Mouse (Mus musculus): ENCODE measurements around the gene Map4k3.

The Map4k3 gene

DNA sequence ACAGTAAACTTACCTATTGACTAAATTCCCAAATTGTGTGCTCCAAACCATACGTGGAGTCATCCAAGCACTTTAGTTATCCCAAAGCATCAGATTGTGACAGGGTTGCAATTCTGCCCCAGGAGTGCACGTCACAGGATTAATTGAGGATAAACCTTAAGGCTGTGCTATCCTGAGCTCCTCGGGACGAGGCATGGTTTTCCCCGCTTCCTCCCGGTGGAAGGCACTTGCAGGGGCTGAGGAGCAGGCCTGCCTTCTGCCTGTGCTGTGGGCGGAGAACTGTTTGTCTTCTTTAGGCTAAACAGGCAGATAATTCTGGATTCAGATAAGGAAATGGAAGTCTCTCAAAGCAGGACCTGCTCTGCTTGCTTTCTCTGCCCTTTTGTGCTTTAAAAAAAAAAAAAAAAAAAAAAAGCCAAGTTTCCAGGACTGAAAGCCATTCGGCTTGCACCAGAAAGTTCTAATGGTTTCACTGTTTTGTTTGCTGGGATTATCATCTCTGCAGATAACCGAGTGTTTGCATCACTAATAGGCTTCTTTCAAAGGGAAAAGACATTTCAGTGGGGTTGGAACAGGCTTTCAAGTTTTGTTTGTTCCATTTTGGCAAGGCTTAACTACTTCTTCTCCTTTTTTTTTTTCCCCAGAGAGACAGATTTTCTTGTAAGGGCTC lies 930 bp upstream of the Map4k3 start:
- no peak for DNase-seq (ENCODE audit: low read depth)

DNA sequence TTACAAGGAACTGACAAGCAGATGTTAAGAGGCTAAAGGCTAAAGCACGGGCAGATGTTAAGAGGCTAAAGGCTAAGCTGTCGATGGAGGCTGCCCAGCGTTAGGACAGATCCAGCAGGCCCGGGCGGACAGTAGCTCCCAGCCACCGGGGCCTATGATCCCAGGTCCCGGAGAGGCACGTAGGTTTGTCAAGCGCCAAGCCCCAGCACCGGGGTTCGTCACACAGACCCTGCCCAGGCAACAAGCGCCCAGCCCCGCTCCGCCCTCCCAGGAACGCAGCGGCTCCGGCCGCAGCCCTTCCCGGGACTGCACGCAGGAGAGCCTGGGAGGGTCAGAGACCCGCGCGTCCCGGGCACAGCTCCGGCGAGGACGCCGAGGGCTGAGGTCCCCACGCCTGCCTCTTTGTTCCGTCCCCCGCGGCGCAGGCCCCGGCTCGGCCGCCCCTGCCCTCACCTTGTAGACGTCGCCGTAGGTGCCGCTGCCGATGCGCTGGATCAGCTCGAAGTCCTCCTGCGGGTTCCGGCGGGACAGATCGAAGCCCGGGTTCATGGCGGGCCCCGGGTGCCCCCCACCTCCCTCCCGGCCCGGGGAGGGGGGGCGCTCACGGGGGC lies 839 bp downstream of the Map4k3 start:
- DNase-seq (ENCODE audit: low read depth) = no peak

DNA sequence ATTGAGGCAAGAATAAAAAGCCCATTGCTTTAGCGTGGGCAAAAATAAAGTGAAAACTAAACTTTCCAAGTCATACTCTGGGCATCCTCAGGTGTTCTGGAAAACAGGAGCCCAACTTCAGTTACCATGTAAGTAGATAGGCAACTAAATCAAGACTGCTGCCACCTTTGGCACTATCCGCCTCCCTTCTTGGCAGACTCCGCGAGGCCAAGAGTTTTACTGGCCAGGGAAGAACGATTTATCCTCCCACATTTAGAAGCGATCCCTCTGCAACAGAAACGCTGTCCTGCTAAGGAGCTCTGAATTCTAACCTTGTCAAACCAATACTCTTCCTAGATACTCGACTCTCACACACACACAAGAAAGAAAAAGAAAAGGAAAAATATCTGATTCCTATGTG lies 1.5 kb downstream of the Map4k3 start:
- DNase-seq (ENCODE audit: low read depth) = no peak

DNA sequence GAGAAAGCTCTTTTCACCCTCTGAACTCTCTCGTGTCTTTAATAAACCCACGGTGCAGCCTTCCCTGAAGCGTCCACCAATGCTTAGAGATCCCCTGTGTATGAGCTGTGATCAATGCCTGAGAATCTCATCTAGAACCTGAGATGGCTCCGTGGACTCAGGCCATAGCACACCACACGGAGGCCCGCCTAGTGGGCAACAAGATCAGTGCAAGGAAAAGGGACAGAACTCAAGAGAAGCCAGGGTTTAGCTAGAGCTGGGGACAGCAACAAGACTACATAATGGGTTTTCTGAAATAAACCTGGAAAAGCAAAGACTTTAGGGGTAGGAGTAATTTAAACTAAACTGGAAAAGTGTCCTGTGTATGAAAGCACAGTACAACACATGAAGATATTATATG lies 5.2 kb downstream of the Map4k3 start:
- DNase-seq (ENCODE audit: low read depth) = no peak

DNA sequence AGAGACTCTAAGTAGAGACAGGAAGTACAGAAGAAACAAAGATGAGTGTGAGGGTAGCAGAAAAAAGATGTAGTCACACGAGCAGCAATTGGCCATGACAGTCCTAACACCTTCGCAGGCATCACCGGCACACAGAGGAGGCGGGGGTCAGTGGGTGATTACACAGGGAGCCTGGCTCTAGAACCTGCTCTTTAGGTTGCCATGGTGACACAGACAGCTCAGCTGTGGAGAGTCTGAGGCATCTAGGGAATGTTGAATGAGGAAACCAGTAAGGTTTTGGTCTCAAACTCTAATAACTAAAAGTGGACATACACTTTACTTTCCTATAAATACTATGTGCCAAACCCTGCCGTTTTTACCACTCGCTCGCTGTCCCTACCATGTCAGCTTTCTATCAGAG lies 6.6 kb downstream of the Map4k3 start:
- DNase-seq (ENCODE audit: low read depth) = no peak

DNA sequence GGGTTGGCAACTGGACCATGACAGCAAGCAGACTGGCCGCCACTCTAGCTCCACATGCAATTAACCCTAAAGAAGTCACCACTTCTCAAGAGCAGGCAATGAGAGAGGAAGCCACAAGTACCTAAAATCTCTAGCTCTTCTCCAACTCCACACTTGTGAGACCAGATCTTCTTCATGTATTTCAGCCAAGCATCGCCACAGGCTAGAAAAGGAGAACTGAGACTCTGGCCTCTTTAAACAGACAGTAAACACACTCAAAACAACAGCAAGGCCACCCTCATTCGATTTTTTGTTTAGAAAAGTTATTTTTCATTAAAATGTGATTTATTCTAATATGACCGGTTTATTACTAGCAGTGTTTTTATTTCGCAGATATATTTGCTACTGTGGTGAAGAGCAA lies 9.0 kb downstream of the Map4k3 start:
- DNase-seq (ENCODE audit: low read depth) = no peak

DNA sequence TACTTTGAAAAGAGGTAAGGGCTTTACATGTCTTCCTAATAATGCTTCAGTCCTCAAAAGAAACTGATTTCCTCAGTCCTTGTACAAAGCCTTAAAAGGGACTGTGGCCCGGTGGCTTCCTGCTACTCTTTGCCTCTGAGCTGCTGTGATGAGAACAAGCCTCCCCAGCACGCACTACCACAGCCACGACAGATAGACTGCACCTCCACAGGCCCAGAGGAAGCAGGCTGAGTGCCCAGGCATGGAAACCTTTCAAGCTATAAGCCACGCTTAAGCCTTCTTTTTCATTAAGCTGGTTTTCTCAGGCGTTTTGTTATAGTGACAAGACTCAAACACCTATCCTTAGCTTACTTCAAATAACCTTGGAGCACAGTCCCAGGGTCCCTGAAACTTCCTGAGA lies 10.0 kb downstream of the Map4k3 start:
- DNase-seq (ENCODE audit: low read depth) = no peak

DNA sequence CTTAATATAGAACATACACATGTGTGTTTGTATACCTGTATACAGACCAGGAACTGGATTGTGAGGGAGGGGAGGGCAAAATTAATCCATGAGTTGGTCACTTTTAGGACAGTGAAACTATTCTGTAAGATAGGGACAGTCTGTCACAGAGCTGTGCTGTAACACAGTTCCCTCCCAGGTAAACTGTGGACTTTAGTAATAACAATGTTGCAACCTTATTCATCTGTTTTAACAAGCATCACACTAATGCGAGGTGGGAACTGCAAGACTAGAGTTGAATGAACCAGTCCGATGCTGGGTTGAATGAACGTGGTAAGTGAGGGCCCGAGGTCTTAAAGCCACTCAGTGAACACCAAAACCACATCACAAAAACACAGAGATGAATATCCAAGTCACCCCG lies 14.7 kb downstream of the Map4k3 start:
- no peak for DNase-seq (ENCODE audit: low read depth)

DNA sequence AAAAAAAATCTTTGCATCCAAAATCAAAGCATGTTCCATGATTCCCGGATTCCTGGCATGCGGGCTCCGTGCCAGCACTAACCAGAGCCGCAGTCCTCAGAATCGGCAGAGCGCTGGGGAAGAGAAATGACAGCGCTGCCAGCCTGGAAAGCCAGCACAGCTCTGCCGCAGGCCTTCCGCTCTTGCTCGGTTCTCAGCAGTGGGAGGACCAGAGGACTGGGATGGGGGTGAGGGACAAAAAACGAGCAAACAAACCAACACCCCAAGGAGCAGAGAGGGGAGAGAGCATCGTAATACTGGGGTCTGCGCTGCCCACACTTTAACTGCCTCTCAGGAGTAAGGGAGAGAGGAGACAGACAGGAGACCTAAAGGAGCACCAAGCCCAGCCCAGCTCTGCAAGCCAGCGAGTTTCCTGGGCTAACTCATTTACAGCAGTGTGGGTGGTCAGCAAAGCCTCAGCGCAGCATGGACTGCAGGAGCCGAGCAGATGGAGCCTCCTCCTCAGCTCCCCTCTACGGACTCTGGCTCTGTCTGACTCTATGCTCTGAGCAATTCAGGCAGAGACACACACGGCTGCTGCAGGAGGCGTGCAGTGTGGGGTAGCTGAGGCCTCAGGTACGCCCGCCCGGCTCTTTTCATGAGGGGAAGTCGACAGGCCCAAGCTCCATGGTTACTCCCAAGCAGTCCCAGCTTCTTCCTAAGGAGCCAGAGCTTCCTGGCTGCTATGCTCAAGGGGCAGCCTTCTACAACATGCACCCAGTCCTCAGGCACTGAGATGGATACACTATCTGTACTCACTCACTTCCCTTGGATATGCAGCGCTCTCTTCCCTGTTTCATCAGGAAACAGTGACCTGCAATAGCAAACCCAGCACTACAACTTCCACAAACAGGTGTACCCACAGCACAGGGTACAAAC lies 18.1 kb downstream of the Map4k3 start:
- no peak for DNase-seq (ENCODE audit: low read depth)

DNA sequence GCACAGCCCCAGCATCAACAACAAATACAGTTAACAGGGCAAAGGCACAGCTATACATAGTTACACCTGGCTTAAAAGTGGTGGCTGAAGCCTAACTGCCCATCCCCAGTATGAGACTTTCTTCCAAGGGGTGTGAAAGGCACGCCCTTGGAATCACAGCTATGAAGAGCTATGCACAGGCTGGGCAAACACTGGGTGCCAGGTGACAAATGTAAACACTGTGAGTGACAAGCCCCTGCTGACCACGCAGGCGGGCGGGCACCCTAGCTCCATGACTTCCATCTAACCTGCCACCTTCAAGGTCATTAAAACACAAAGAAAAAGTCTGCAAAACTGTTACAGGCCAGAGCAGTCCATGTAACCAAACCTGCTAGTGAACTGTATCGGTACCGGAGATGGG lies 19.5 kb downstream of the Map4k3 start:
- DNase-seq (ENCODE audit: low read depth) = no peak

DNA sequence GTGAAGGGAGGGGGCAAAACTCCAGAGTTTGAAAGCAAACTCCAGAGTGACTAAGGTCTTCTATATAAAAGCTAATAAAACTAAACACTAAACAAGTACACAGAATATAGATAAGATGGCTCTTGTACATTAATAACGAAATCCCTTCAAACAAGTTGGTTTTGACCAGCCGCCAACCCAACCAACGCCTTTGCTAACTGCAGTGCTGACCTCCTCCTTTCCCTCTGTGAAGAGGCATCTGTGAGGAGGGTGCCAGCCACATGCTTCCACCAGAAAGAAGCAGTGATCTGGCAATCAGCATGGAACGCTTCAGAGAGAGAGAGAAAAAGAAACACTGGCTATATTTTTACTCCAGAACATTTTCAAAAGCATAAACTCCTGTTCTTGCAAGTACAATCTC lies 21.1 kb downstream of the Map4k3 start:
- DNase-seq (ENCODE audit: low read depth) = no peak

DNA sequence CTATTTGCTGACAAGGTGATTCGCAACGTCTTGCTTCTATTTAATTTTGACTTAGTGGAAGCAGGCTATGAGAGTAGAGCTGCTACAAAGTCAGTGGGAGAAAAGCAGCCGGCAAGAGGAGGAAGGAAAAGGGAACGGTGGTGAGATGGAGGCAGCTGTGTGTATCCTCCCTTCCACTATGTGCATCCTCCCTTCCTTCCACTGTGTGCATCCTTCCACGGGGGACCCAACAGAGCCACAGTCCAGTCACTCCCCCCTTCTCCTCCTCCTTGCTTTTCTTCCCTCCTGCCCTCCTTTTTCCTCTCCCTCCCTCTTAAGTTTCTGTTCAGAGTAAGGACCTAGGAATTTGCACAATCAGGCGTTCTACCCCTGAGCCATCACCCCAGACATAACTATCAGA lies 21.7 kb downstream of the Map4k3 start:
- no peak for DNase-seq (ENCODE audit: low read depth)

DNA sequence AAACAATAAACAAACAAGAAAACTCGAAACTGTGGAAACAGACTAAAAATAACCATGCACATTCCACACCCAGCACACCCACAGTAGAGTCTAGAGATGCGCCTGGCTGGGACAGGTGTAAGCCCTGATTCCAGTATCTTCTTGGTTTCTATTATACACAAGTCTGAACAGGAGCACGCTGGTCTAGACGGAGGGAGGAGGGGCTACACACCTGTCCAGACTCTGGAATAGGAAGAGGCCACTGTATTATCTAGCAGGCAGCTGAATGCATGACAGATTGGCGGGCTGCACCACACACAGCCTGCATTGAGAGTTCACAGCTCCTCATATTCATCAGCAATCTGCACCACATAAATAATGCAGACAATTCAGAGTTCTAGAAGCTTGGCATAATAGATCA lies 26.6 kb downstream of the Map4k3 start:
- DNase-seq (ENCODE audit: low read depth) = no peak

DNA sequence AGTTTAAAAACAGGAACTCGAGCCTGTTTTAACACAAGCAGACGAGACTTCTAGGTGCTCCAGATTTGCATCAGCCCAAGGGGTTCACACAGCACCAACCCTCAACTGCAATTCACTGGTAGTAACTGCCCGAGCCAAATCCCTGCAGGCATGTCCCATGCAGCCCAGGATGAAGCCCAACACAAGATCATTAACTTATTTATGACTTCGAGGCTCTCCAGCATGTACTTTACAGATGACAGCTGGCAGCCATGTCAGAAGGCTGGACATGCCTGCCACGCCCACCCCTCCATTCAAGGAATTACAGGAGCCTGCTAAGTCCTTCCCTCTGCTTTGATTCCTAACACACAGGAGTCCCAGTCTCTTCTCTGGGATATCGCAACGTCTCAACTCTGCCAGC lies 29.4 kb downstream of the Map4k3 start:
- no peak for DNase-seq (ENCODE audit: low read depth)

DNA sequence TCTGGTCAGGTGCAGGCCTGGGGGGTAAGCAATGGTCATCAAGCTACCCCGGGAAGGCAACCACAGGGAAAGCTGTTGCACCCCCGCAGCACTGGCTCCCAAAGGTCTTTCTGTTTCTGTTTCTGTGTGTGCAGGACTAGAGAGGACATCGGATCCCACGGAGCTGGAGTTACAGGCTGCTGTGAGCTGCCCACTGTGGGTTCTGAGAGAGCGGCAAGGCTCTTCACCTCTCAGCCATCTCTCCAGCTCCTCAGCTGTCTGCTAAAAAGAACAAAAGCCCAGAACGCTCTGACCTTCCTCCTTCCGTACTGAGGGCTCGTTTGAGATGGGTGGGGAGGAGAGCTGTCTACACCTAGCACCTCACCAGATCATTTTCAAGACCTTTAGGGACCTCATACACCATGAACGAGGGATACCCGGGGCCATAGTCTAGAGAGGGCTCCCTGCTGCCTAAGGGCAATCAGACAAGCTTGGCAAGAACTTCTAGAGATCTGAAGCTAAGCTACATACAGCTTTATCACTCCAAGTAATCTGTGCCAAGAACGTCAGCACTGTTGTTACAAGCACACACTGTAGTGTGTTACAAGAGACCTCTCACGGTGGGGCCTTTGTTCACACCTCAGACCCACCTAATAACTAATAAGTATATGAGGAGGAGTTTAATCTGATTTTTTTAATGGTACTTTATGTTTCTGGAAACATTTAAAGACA lies 29.9 kb downstream of the Map4k3 start:
- DNase-seq (ENCODE audit: low read depth) = no peak

DNA sequence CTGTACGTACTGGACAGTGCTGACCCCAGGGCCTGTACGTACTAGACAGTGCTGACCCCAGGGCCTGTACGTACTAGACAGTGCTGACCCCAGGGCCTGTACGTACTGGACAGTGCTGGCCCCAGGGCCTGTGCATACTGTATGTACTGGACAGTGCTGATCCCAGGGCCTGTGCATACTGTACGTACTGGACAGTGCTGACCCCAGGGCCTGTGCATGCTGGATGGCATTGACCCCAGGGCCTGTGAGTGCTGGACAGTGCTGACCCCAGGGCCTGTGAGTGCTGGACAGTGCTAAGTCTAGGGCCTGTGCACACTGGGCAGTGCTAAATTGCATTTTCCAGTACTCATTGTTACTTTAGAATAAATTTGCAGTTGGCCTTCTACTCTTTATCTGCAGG lies 31.3 kb downstream of the Map4k3 start:
- DNase-seq (ENCODE audit: low read depth) = no peak

DNA sequence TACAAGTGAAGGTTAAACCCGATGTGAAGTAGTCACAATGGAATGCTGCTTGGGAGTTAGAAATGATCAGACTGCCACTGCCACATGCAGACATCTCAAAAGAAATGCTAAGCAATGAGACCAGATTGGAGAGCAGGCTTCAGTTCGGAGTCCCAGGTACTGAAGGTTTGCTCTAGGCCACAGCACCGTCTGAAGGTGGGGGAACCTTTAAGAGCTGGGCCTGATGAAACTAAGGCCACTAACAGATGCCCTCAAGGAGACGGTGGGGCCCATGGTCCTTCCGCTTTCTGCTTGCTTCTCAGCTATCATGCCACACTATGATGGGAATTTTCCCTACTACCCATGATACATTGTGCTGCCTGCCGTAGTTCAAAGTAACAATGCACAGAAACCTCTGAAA lies 32.1 kb downstream of the Map4k3 start:
- DNase-seq (ENCODE audit: low read depth) = no peak

DNA sequence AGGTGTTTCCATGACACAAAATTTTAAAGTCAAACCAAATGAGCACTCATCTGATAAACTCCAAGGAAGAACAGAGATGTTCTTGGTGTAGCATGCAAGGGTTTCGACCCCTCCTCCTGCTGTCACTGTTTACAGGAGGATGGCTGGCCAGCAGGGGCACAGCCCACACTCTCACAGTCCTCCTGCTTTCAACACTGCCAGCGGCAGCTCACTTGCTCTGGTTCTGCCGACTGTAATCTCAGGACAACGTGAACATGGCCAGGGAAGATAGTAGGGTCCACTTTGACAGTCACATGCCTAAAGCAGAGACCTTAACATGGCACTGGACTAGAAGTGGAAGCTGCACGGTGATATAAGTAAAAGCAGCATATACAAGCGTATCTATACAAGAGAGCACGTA lies 34.6 kb downstream of the Map4k3 start:
- DNase-seq (ENCODE audit: low read depth) = no peak

DNA sequence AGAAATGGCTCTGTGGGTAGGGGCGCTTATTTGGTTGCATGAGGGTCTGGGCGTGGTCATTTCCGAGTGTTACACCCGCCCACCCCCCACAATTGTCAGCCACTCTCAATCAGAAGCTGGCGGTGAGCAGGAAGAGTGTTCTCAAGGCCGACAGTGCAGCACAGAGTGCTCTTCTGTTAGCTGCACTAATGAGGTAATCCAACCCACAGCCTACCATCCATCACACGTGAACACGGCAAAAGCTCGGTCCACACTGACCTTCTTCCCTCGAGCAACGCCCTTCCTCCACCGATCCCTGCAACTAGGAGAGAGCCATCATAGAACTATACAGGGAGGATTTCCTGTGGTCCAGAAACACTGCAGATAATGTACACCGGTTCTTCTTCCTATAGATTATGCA lies 36.1 kb downstream of the Map4k3 start:
- no peak for DNase-seq (ENCODE audit: low read depth)

DNA sequence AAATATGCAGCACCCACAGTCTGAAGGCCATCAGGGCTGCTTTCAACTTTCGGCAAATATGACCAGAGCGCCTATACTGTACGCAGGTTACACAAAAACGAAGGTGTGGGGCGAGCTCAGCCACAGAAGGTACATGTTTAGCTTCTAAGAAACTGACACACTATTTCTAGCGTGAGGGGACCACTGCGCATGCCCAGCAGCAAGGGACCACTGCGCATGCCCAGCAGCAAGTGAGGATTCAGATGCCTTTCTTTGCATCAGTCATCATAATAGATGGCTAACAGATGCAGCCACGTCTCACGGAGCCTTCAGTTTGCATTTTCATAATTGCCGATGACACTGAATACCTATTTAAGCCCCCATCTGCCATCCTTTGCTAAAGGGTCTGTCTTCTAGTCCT lies 39.6 kb downstream of the Map4k3 start:
- no peak for DNase-seq (ENCODE audit: low read depth)

DNA sequence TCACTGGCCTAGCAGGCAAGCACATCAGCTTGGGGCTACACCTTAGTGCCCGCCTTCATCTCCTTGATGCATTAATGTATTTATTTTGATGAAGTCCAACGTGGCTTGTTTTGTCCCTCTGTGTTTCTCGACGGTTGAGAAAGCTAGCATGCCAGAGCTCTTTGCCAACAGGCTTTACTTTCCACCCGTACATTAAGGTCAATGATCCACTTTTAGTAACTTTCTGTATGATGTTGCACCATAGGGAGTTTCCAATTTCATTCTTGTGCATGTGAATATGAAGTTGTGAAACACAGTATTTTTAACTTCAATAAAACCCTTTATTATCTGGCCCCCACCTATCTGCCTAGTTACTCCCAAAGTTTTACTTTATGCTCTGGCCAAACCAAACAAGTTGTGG lies 42.2 kb downstream of the Map4k3 start:
- DNase-seq (ENCODE audit: low read depth) = no peak

DNA sequence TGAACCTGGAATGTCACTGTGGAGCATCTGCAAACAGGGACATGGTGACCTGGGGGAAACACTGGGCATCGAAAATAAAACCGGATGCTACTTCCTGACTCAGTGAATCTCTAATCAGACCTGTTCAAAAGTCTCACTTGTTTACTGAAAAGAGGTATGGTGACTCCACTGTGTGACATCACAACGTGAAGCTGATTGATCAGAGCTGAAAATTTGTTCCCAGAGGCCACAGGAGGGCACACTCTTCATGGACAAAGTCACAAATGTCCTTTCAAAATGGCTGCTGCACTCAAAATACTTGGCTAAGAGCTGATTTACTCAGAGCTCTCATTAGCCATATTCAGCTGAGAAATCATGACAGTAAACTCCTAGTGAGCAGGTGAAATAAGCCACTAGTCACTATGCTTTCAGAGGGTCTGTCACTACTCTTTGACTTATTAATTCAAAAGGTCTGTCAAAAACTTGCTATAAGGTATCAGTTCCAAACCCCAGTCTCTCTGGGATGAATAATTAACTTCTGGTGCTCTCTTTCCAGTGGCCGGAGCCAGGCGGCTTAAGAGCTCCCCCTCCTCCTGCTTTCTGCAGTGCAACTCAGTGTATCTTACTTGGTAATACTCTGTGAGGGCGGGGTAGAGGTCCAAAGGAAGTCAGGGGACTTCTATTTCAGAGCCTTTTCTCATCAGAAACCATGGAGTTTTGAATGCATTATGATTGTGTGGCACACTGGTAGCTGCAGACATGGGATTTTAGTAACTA lies 44.3 kb downstream of the Map4k3 start:
- DNase-seq (ENCODE audit: low read depth) = no peak

All from c-Kit-positive CD71-positive TER-119-negative erythroid progenitor cells, embryonic 14.5 days (primary cell).